Mouse (Mus musculus) liver, embryonic 13.5 days (tissue): ENCODE results near the gene Slc38a6. TPM values are rescaled to one million over a fixed set of nuclear protein-coding genes. Genes with fewer than 3 reads are reported as not detected.

Source experiments
- ATAC-seq: fragments of 200-750 bp; cut with Nextera tagmentation; 2 replicates; pipeline ENCODE4 v1.8.0; 2017; ENCODE audit warnings: low read depth, mild to moderate bottlenecking, moderate number of reproducible peaks, moderate library complexity
- DNase-seq: peaks from one replicate; pipeline ENCODE4 v3.0.0; 2022
- H3K27ac ChIP-seq: fragments of 300-500 bp; sonication (generic); 2 replicates; pipeline ENCODE4 v1.5.1; 2015; ENCODE audit warnings: moderate library complexity, mild to moderate bottlenecking, inconsistent platforms
- H3K27me3 ChIP-seq: fragments of 300-500 bp; sonication (generic); 2 replicates; pipeline ENCODE4 v1.6.1; 2015; ENCODE audit warnings: mild to moderate bottlenecking, inconsistent platforms
- H3K36me3 ChIP-seq: fragments of 300-500 bp; sonication (generic); 2 replicates; pipeline ENCODE4 v1.6.1; 2015; ENCODE audit warnings: mild to moderate bottlenecking, inconsistent platforms
- H3K4me1 ChIP-seq: fragments of 300-500 bp; sonication (generic); replicated peaks from 2 replicates; pipeline ENCODE4 v1.6.1; 2015; ENCODE audit warnings: inconsistent platforms
- H3K4me2 ChIP-seq: fragments of 300-500 bp; sonication (generic); 2 replicates; pipeline ENCODE4 v1.6.1; 2015; ENCODE audit warnings: inconsistent platforms, mild to moderate bottlenecking, moderate library complexity
- H3K4me3 ChIP-seq: fragments of 300-500 bp; sonication (generic); replicated peaks from 2 replicates; pipeline ENCODE4 v1.5.1; 2015; ENCODE audit warnings: mild to moderate bottlenecking, inconsistent platforms
- H3K9ac ChIP-seq: fragments of 300-500 bp; sonication (generic); 2 replicates; pipeline ENCODE4 v1.6.1; 2015; ENCODE audit warnings: mild to moderate bottlenecking, inconsistent platforms
- H3K9me3 ChIP-seq: fragments of 300-500 bp; sonication (generic); replicated peaks from 2 replicates; pipeline ENCODE4 v1.6.1; 2016; ENCODE audit warnings: inconsistent platforms
- WGBS: fragments of 180-500 bp; shearing (Covaris S2); methylation state at CpG from one replicate; pipeline ENCODE4 v1.1.7; 2015; ENCODE audit not compliant: insufficient replicate concordance; 5-methylcytosine and 5-hydroxymethylcytosine counted together
- polyA plus RNA-seq: library from polyadenylated mRNA; unstranded; fragments of >200 nt; fragmentation: Nextera tagmentation; extraction: Ambion mirVana; gene quantifications from 2 replicates; pipeline ENCODE4 v1.2.1, GENCODE M21; 2015

Slc38a6 gene
- polyA plus RNA-seq, 1 experiment from 2014 or later = 2.6 TPM

DNA sequence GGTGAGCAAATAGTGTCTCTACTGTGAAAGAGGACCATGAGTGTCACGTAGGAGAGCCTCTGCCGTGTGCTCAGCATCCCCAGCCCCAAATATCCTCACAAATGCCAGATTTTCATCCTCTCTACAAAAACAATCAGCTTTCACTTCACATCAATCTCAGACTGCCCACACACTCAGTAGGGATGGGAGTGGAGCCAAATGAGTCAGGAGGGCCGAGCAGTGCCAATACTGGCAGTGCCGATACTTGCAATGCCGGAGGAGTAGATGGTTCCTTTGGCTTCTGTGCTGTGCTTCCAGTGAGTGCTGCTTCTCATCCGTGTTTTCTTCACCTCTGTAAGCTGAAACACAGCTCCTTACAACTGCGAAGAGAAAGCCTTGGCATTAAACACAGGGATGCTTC is 84.6 kb downstream of the Slc38a6 start:
- H3K27me3 ChIP-seq = no peaks in the 10 kb centered on the region
- H3K36me3 ChIP-seq = no peaks in the 10 kb centered on the region
- no peaks in the 10 kb centered on the region for H3K4me1 ChIP-seq
- no peak overlapping the region for H3K9ac ChIP-seq
- no peak overlapping the region for H3K4me3 ChIP-seq
- DNase-seq (no peak), ATAC-seq (no peak)
- H3K9me3 ChIP-seq = no peaks in the 10 kb centered on the region
- no peak overlapping the region for H3K27ac ChIP-seq
- 70% methylated on average over 7 of the region's 7 CpGs for WGBS
- no peak overlapping the region for H3K4me2 ChIP-seq

DNA sequence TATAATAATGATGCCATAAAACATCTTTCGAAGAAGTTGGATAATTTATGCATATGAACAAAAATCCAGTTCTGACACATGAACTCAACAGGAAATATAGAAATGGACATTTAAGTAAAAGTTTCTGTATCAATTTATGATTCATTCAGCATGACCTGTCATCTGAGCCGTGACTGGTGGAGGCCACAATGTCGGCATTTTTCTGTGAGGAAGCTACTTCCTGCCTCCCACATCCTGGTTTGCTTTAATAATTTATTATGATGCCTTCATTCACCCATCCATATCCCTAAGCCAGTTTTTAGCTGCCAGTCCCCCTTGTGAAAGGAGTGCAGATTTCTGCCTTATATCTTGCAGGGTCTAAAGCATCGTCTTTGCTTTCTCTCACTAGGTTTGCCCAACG is 91.4 kb downstream of the Slc38a6 start:
- H3K9me3 ChIP-seq = no peaks in the 10 kb centered on the region
- ATAC-seq = no peak
- H3K27ac ChIP-seq = no peak overlapping the region
- no peaks in the 10 kb centered on the region for H3K4me1 ChIP-seq
- DNase-seq = no peak
- H3K9ac ChIP-seq = no peak overlapping the region
- no peaks in the 10 kb centered on the region; the same call in 1 of the 2 replicates for H3K27me3 ChIP-seq
- H3K36me3 ChIP-seq = no peaks in the 10 kb centered on the region
- H3K4me2 ChIP-seq = no peak overlapping the region
- 68% methylated on average over 5 of the region's 5 CpGs for WGBS
- H3K4me3 ChIP-seq = no peak overlapping the region

DNA sequence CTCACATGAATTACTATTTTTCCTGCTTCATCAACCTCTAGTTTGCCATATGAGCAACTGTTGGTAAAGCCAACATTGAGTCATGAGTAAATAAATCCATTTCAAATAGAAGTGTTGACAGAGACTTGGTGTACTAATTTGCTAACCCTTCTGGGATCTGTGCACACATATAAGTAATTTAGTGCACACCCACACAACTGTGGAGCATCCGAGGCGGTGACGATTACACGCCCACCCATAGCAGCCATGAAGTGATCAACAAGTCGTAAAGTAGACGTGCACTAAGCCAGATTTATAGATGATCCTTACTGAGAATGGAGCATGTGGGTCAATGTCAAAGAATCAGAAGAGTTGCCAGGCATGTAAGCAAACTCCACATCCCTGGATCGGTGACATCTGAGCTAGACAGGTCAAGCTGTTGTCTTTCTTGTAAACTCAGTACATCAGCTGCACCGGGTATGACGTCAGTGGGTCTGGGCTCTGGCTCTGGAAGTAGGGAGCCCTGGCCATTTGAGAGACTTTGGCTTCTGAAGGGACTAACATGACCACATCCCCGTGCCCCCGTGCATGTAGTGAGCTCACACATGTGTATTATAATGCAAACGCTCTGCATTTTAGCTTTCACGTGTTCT is 92.3 kb downstream of the Slc38a6 start:
- H3K27me3 ChIP-seq = no peaks in the 10 kb centered on the region; the same call in 1 of the 2 replicates
- H3K27ac ChIP-seq = no peak overlapping the region
- H3K4me3 ChIP-seq = no peak overlapping the region
- no peaks in the 10 kb centered on the region for H3K9me3 ChIP-seq
- H3K4me1 ChIP-seq = 0 out of 2 replicates have a peak, but pooled peaks cover 2% of the 10 kb centered on the region
- no peaks in the 10 kb centered on the region for H3K36me3 ChIP-seq
- H3K4me2 ChIP-seq = no peak overlapping the region
- ATAC-seq (no peak), DNase-seq (no peak)
- 72% methylated on average over 13 of the region's 13 CpGs for WGBS
- no peak overlapping the region for H3K9ac ChIP-seq

DNA sequence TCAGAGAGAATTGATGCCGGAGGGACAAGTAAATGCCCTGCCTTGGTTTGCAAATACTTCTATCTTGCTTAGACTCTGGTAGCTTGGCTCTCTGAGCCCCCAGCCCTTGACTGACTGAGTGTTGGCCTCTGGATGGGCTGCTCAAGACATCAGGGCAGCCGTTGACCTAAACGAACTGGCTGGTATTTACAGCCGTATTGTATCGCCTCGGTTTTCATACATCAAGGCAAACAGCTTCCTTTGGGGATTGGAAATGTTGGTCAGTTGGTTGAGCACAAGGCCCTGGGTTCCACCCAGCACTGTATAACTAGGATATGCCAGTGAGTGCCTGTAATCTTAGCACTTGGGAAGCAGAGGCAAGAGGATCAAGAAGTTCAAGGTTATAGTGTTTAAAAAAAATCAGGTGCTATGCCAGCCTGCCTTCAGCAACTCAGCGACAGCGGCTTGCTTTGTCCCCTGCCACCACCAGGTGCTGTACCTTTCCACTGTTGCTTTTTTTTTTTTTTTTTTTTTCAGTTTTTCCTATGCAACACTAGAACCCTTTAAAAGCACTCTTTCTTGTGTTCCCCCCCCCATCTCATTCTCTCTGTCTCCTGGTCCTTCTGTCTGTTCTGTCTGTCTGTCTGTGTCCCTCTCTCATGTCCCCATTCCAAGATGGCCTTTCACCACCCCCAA is 94.2 kb downstream of the Slc38a6 start:
- H3K27me3 ChIP-seq = no peaks in the 10 kb centered on the region; the same call in 1 of the 2 replicates
- H3K4me2 ChIP-seq = no peak overlapping the region
- no peak overlapping the region for H3K4me3 ChIP-seq
- ATAC-seq (no peak), DNase-seq (no peak)
- H3K9ac ChIP-seq = no peak overlapping the region
- 73% methylated on average over 8 of the region's 8 CpGs for WGBS
- peaks cover 9% of the 10 kb centered on the region for H3K4me1 ChIP-seq
- H3K9me3 ChIP-seq = no peaks in the 10 kb centered on the region
- H3K27ac ChIP-seq = no peak overlapping the region
- H3K36me3 ChIP-seq = no peaks in the 10 kb centered on the region

DNA sequence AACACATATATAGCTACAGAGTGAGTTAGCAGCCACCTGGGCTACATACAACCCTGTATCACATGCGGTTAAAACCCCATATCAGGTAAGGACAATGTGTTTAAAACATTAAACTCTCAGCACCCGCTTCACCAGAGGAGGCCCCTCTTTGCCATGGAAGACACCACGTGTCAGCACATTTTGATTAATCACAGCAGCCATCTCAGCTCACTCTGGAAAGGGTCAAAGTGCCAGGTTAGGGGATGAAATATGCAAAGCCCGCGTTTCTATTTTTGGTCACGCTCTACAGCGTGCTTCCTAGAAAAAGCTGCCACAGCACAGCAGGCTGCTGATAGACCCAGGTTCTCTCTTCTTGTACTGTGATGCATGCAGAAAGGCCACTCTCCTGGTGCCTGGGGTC is 94.9 kb downstream of the Slc38a6 start:
- H3K27ac ChIP-seq = no peak overlapping the region
- H3K9ac ChIP-seq = no peak overlapping the region
- WGBS = 57% methylated on average over 7 of the region's 7 CpGs
- H3K27me3 ChIP-seq = no peaks in the 10 kb centered on the region; the same call in 1 of the 2 replicates
- no peak overlapping the region for H3K4me2 ChIP-seq
- H3K4me1 ChIP-seq = peaks cover 9% of the 10 kb centered on the region
- no peak for ATAC-seq
- no peak overlapping the region for H3K4me3 ChIP-seq
- no peaks in the 10 kb centered on the region for H3K9me3 ChIP-seq
- DNase-seq = no peak
- no peaks in the 10 kb centered on the region for H3K36me3 ChIP-seq

DNA sequence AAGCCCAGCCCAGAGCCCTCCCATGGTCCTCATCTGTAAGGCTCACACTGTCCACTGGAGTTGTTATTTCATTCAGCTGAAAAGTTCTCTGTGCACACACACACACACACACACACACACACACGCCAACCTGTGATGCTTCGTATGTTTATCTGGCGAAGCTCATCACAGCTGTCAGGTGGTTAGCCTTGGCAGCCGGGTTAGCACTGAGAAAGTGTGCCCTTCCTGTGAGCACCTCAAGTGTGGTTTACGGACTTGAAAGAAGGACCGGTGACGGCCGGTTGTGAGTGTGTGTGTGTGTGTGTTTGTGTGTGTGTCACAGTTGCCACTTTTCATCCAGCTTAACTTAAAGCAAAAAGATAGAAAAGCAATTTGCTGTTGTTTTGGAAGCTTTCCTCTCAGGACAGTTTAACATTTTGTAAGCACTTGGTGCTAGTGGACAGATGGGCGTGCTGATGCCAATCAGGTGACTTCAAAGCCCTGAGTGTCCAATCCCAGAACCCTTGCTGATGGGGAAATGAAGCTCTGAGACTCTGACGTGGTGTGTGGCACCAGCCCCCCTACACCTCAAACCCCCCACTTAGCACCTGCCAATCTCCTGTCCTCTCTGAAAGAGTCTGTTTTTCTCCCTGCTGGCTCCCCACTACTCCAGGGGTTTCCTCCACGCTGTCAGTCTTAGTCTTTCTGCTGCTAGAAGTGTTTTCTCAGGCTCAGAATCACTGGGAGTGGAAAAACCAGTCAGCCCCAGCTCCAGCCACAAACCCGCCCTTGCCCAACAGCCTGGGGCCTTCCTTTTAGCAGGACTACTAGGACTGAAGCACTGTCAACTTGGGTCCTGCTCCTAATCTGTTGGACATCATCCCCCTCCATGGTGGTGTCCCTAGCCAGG is 96.0 kb downstream of the Slc38a6 start:
- WGBS = 39% methylated on average over 12 of the region's 12 CpGs
- ATAC-seq = no peak
- no peaks in the 10 kb centered on the region for H3K36me3 ChIP-seq
- H3K4me2 ChIP-seq = no peak overlapping the region
- no peak overlapping the region for H3K9ac ChIP-seq
- no peak for DNase-seq
- no peak overlapping the region for H3K27ac ChIP-seq
- H3K27me3 ChIP-seq = no peaks in the 10 kb centered on the region; the same call in 1 of the 2 replicates
- peaks cover 9% of the 10 kb centered on the region for H3K4me1 ChIP-seq
- H3K9me3 ChIP-seq = no peaks in the 10 kb centered on the region
- H3K4me3 ChIP-seq = no peak overlapping the region

DNA sequence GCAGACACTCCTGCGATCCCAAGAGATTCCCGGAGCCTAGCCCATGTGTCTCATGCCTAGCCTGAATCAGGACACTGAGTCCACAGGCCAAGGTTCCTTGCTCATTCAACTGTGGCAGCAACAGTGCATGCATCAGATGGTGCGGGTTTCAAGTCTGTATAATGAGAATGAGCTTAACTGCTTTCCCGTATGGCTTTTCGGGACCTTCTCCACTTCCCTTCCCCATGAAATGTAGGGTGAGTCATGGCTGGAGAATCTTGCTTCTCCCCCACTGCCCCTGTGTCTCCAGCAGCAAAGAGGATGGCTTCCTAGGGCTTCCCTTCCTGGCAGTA is 96.6 kb downstream of the Slc38a6 start:
- Histone ChIP-seq H3K4me1 (peaks cover 9% of the 10 kb centered on the region), H3K4me2 (no peak overlapping the region), H3K27ac (no peak overlapping the region), H3K9ac (no peak overlapping the region), H3K9me3 (no peaks in the 10 kb centered on the region), H3K4me3 (no peak overlapping the region), H3K27me3 (no peaks in the 10 kb centered on the region; the same call in 1 of the 2 replicates), H3K36me3 (no peaks in the 10 kb centered on the region)
- 72% methylated on average over 5 of the region's 5 CpGs for WGBS
- DNase-seq (no peak), ATAC-seq (no peak)

DNA sequence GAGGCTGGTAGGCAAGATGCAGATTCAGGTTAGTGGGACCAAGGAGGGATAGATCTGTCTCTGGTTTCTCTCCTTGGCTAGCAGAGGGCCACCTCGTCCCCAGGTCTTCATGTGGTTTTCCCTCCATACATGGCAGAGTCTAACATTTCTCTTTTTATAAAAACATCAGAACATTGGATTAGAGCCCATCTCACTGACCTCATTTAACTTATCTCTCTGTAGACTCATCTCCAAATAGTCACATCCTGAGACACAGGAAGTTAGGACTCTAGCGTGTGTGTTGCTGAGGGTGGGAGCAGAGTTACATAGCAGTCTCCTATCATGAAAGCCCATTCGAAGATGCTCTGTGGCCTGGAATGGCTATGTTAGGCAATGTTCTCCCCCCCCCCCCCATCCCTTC is 97.3 kb downstream of the Slc38a6 start:
- H3K9ac ChIP-seq = no peak overlapping the region
- H3K4me2 ChIP-seq = no peak overlapping the region
- DNase-seq = no peak
- no peaks in the 10 kb centered on the region for H3K9me3 ChIP-seq
- no peaks in the 10 kb centered on the region for H3K36me3 ChIP-seq
- WGBS = 28% methylated on average over 3 of the region's 3 CpGs
- no peak for ATAC-seq
- no peak overlapping the region for H3K27ac ChIP-seq
- H3K4me1 ChIP-seq = peaks cover 9% of the 10 kb centered on the region
- H3K27me3 ChIP-seq = no peaks in the 10 kb centered on the region; the same call in 1 of the 2 replicates
- H3K4me3 ChIP-seq = no peak overlapping the region

DNA sequence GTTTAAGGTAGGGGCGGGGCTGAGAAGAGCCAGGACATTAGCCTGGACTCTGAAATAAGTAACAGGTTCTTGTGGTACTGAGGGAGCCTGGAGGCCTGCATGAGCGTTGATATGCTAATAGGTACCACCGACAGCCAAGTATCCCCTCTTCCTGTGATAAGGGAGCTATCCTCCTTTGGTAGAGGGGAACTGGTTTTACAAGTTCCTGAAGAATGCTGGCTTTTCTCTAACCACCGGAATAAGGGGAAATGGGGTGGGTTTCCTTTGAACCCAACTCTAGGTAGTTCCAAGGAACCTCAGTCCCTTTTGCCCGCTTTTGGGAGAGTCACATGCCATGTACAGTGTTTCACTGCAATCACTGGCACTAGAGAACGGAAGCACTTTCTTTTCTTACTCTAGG is 98.2 kb downstream of the Slc38a6 start:
- no peaks in the 10 kb centered on the region for H3K9me3 ChIP-seq
- ATAC-seq (no peak), DNase-seq (no peak)
- no peaks in the 10 kb centered on the region for H3K36me3 ChIP-seq
- H3K4me2 ChIP-seq = no peak overlapping the region
- 7% methylated on average over 6 of the region's 6 CpGs for WGBS
- no peak overlapping the region for H3K4me3 ChIP-seq
- H3K27ac ChIP-seq = no peak overlapping the region
- no peaks in the 10 kb centered on the region for H3K27me3 ChIP-seq
- H3K9ac ChIP-seq = no peak overlapping the region
- H3K4me1 ChIP-seq = peaks cover 9% of the 10 kb centered on the region

DNA sequence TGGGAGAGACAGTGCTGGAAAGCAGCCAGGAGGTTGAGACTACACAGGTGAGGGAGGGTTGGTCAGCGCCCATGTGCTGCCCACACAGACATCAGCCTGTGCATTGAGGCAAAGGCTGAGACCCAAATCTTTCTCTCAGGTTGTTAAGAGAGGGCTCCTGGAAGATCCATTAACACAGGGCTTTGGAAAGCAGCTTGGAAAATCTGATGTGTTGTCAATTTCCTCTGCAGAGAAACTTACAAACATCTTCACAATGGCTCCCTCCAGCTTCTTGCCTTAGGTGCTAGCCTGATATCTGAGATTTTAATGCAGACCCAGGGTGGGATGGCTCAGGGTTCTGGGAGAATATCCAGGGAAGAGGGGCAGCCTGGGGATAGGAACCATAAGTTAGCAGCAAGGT is 105.9 kb downstream of the Slc38a6 start:
- Histone ChIP-seq H3K36me3 (no peaks in the 10 kb centered on the region), H3K4me3 (no peak overlapping the region), H3K4me1 (peaks cover 8% of the 10 kb centered on the region; the same call in 1 of the 2 replicates), H3K9me3 (no peaks in the 10 kb centered on the region), H3K9ac (no peak overlapping the region), H3K27me3 (no peaks in the 10 kb centered on the region), H3K27ac (no peak overlapping the region), H3K4me2 (no peak overlapping the region)
- 62% methylated on average over 1 of the region's 1 CpGs for WGBS
- DNase-seq (no peak), ATAC-seq (no peak)

DNA sequence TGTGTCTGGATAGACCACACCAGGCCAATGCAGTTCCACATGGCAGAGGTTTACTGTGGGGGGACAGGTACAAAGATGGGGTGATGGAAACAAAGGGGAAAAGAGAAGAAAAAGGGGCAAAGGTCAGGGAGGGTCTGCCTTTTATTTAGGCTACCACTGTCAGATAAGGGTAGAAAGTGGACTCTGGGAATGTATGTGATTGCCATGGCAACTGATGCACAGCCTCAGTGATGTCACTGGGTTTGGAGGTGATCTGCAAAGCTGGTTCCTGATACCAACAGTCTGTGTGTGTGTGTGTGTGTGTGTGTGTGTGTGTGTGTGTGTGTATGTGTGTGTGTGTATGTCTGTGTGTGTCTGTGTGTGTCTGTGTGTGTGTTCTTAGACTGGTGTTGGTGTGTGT is 106.4 kb downstream of the Slc38a6 start:
- Histone ChIP-seq H3K4me1 (peaks cover 8% of the 10 kb centered on the region; the same call in 1 of the 2 replicates), H3K27ac (no peak overlapping the region), H3K27me3 (no peaks in the 10 kb centered on the region), H3K4me3 (no peak overlapping the region), H3K9me3 (no peaks in the 10 kb centered on the region), H3K36me3 (no peaks in the 10 kb centered on the region), H3K9ac (no peak overlapping the region), H3K4me2 (no peak overlapping the region)
- no peak for ATAC-seq
- DNase-seq = no peak
